Mouse (Mus musculus) forebrain, embryonic 13.5 days (tissue): ENCODE measurements around the gene Igf2bp2. TPM values are rescaled to one million over a fixed set of nuclear protein-coding genes. Genes with fewer than 3 reads are reported as not detected.
A peak's percentile ranks its signal among the peaks of the same experiment; 100 is the strongest.

Experiments used
- ATAC-seq: fragments of 200-750 bp; cut with Nextera tagmentation; 2 replicates; pipeline ENCODE4 v1.8.0; 2017
- H3K27ac ChIP-seq: fragments of 300-500 bp; sonication (generic); 2 replicates; pipeline ENCODE4 v1.5.1; 2015; ENCODE audit warnings: inconsistent platforms, mild to moderate bottlenecking, moderate library complexity
- H3K27me3 ChIP-seq: fragments of 300-500 bp; sonication (generic); 2 replicates; pipeline ENCODE4 v1.6.1; 2015; ENCODE audit warnings: mild to moderate bottlenecking, inconsistent platforms
- H3K36me3 ChIP-seq: fragments of 300-500 bp; sonication (generic); 2 replicates; pipeline ENCODE4 v1.6.1; 2015; ENCODE audit warnings: mild to moderate bottlenecking, inconsistent platforms; ENCODE audit not compliant: poor library complexity, severe bottlenecking
- H3K4me1 ChIP-seq: fragments of 300-500 bp; sonication (generic); 2 replicates; pipeline ENCODE4 v1.6.1; 2015; ENCODE audit warnings: inconsistent platforms
- H3K4me2 ChIP-seq: fragments of 300-500 bp; sonication (generic); 2 replicates; pipeline ENCODE4 v1.6.1; 2015; ENCODE audit warnings: inconsistent platforms, mild to moderate bottlenecking, moderate library complexity
- H3K4me3 ChIP-seq: fragments of 300-500 bp; sonication (generic); 2 replicates; pipeline ENCODE4 v1.5.1; 2015; ENCODE audit warnings: mild to moderate bottlenecking, inconsistent platforms
- H3K9ac ChIP-seq: fragments of 300-500 bp; sonication (generic); 2 replicates; pipeline ENCODE4 v1.6.1; 2015; ENCODE audit warnings: mild to moderate bottlenecking, inconsistent platforms
- H3K9me3 ChIP-seq: fragments of 300-500 bp; sonication (generic); replicated peaks from 2 replicates; pipeline ENCODE4 v1.6.1; 2016; ENCODE audit warnings: inconsistent platforms
- WGBS: fragments of 180-500 bp; shearing (Covaris S2); methylation state at CpG from one replicate; pipeline ENCODE4 v1.1.7; 2015; 5-methylcytosine and 5-hydroxymethylcytosine counted together
- polyA plus RNA-seq: library from polyadenylated mRNA; unstranded; fragments of >200 nt; fragmentation: Nextera tagmentation; extraction: Ambion mirVana; gene quantifications from 2 replicates; pipeline ENCODE4 v1.2.1, GENCODE M21; 2015

Igf2bp2 gene
- polyA plus RNA-seq, 1 experiment from 2014 or later = 52.7 TPM

- no peaks in the 10 kb centered on the region for H3K9me3 ChIP-seq
These were observed 77.7 kb downstream of the Igf2bp2 start for GRCm38 (mm10) chr16:22085411-22085810.

DNA sequence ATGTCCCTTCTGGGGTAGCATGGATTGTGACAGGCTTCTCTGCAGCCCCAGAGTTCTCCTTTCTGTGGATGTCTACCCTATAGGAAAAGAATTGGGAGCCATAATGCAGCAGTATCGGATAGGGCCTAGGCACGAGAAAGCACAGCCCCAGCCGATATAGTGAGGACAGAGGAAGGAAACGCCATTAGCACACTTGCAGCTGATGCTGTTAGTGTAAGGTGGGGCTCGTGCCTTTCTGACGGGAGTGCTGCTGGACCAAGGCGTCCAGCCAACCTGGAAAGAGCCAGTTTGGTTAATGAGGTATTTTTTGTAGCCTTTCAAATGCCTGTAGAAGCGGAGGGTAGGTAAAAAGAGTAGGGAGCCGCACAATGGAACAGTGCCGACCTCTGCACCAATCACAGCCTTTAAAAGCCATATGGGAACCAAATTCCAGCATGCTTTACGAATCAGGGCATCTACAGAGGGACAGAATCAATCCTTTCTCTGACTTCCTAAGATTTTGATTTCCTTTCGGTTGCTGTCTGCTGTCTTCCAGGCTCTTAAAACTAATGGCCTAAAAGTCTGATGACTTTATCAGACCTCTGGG, 82.9 kb downstream of the Igf2bp2 start:
- WGBS = 79% methylated on average over 12 of the region's 12 CpGs
- H3K27ac ChIP-seq = no peak overlapping the region

More at GRCm38 (mm10) chr16:22085411-22085810, 77.7 kb downstream of the Igf2bp2 start:
- no peak overlapping the region for H3K27ac ChIP-seq
- no peak for ATAC-seq
- no peak overlapping the region for H3K4me2 ChIP-seq
- H3K9ac ChIP-seq = no peak overlapping the region
- no peak overlapping the region for H3K4me3 ChIP-seq
- WGBS = 81% methylated on average over 4 of the region's 4 CpGs
- peaks cover 4% of the 10 kb centered on the region; the same call in 1 of the 2 replicates for H3K4me1 ChIP-seq
- H3K27me3 ChIP-seq = no peaks in the 10 kb centered on the region
- peaks cover 53% of the 10 kb centered on the region for H3K36me3 ChIP-seq

GRCm38 (mm10) chr16:22076620-22076941, 86.5 kb downstream of the Igf2bp2 start:
- Histone ChIP-seq H3K4me2 (no peak overlapping the region), H3K27me3 (no peaks in the 10 kb centered on the region), H3K4me3 (no peak overlapping the region), H3K27ac (no peak overlapping the region), H3K4me1 (peaks cover 13% of the 10 kb centered on the region), H3K36me3 (peaks cover 97% of the 10 kb centered on the region), H3K9ac (no peak overlapping the region), H3K9me3 (no peaks in the 10 kb centered on the region)
- WGBS = 31% methylated on average over 4 of the region's 4 CpGs
- ATAC-seq = no peak

More for the DNA sequence above, 82.9 kb downstream of the Igf2bp2 start:
- Histone ChIP-seq H3K27me3 (no peaks in the 10 kb centered on the region), H3K9ac (peak overlapping the region; percentile 16; the same call in 1 of the 2 replicates), H3K9me3 (no peaks in the 10 kb centered on the region), H3K4me1 (peaks cover 13% of the 10 kb centered on the region), H3K4me2 (no peak overlapping the region), H3K36me3 (peaks cover 75% of the 10 kb centered on the region), H3K4me3 (no peak overlapping the region)
- ATAC-seq = no peak

- Histone ChIP-seq H3K4me1 (peaks cover 13% of the 10 kb centered on the region), H3K4me3 (no peak overlapping the region), H3K9ac (no peak overlapping the region), H3K27ac (no peak overlapping the region; the same call in 1 of the 2 replicates), H3K27me3 (no peaks in the 10 kb centered on the region), H3K9me3 (no peaks in the 10 kb centered on the region), H3K4me2 (no peak overlapping the region), H3K36me3 (peaks cover 97% of the 10 kb centered on the region)
- 0 out of 2 replicates have a peak, but pooled peaks have one; percentile 10 for ATAC-seq
- 5% methylated on average over 5 of the region's 5 CpGs for WGBS
These were observed 87.1 kb downstream of the Igf2bp2 start for GRCm38 (mm10) chr16:22075829-22076619.

DNA sequence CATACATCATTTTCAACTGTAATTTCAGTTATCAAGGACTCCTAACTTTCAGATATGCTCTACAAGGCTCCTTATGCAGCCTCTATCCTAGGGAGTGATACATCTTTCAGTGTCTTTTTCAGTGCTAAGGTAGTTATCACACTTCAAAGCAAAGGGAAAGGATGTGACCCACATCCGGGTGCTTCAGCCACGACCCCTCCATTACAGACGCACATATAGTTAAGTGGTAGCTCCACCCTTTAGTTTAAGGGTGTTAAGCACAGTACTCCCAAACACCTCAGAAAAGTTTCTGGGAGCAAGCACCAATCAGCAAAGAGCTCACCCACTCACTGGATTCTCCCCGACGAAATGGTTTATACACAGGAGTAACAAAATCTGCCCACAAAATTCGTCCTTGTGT, 88.0 kb downstream of the Igf2bp2 start:
- Histone ChIP-seq H3K4me2 (no peak overlapping the region), H3K27ac (no peak overlapping the region), H3K36me3 (peaks cover 95% of the 10 kb centered on the region), H3K9ac (no peak overlapping the region), H3K4me3 (no peak overlapping the region), H3K9me3 (no peaks in the 10 kb centered on the region), H3K27me3 (no peaks in the 10 kb centered on the region), H3K4me1 (peaks cover 13% of the 10 kb centered on the region)
- 84% methylated on average over 6 of the region's 6 CpGs for WGBS
- no peak for ATAC-seq

DNA sequence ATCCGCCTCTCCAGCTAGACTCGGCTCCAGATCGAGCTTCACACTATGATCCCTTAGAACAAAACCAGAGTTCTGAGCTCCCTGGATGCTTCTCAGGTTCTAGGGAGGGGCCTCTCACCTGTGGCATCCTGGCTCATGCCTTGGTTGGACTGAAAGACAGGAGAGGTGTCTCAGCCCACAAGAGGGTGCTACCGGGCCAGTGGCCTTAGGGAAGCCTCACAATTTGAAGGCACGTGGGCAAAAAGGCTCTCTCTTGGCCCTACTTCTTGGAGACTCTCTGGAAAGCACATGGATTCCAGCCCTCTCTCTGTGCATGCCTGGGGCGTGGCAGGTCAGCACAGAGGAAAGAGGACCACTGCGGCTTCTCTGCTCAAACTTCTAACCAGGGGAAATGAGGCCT, 91.7 kb downstream of the Igf2bp2 start:
- Histone ChIP-seq H3K9ac (no peak overlapping the region), H3K4me1 (peaks cover 7% of the 10 kb centered on the region), H3K4me3 (no peak overlapping the region), H3K27me3 (no peaks in the 10 kb centered on the region), H3K4me2 (no peak overlapping the region), H3K27ac (no peak overlapping the region), H3K36me3 (peaks cover 94% of the 10 kb centered on the region), H3K9me3 (no peaks in the 10 kb centered on the region)
- ATAC-seq = no peak
- 84% methylated on average over 7 of the region's 7 CpGs for WGBS

GRCm38 (mm10) chr16:22067406-22067805, 95.7 kb downstream of the Igf2bp2 start:
- Histone ChIP-seq H3K9me3 (no peaks in the 10 kb centered on the region), H3K27me3 (no peaks in the 10 kb centered on the region)
- 94% methylated on average over 8 of the region's 8 CpGs for WGBS

DNA sequence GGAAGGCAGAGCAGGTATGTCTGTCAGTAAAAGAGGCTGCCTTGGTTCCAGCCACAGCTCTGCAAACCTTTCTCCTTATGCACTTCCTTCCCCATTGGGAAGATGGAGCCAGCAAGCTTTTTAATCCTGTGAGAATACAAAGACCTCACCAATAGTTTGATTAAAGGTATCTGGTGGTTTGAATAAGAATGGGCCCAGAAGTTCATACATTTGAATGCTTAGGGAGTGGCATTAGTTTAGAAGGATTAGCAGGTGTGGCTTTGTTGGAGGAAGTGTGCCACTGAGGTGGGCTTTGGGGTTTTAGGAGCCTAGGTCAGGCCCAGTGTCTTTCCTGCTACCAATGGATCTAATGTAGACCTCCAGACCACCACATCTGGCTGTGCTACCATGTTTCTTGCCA, 97.6 kb downstream of the Igf2bp2 start:
- H3K4me3 ChIP-seq = no peak overlapping the region
- H3K9ac ChIP-seq = no peak overlapping the region
- H3K27ac ChIP-seq = no peak overlapping the region
- no peaks in the 10 kb centered on the region for H3K27me3 ChIP-seq
- ATAC-seq = no peak
- no peaks in the 10 kb centered on the region for H3K9me3 ChIP-seq
- H3K4me2 ChIP-seq = no peak overlapping the region
- H3K36me3 ChIP-seq = peaks cover 99% of the 10 kb centered on the region
- no peaks in the 10 kb centered on the region for H3K4me1 ChIP-seq

More at GRCm38 (mm10) chr16:22067406-22067805, 95.7 kb downstream of the Igf2bp2 start:
- Histone ChIP-seq H3K4me2 (no peak overlapping the region), H3K27ac (no peak overlapping the region), H3K4me1 (no peaks in the 10 kb centered on the region), H3K9ac (no peak overlapping the region), H3K36me3 (peaks cover 98% of the 10 kb centered on the region), H3K4me3 (no peak overlapping the region)
- ATAC-seq = no peak

- no peak for ATAC-seq
- WGBS = 73% methylated on average over 4 of the region's 4 CpGs
- H3K4me1 ChIP-seq = no peaks in the 10 kb centered on the region
- H3K9ac ChIP-seq = no peak overlapping the region
- H3K4me2 ChIP-seq = no peak overlapping the region
- no peak overlapping the region for H3K27ac ChIP-seq
- H3K27me3 ChIP-seq = no peaks in the 10 kb centered on the region
- no peaks in the 10 kb centered on the region for H3K9me3 ChIP-seq
- no peak overlapping the region for H3K4me3 ChIP-seq
- peaks cover 92% of the 10 kb centered on the region for H3K36me3 ChIP-seq
These were observed 100.8 kb downstream of the Igf2bp2 start for GRCm38 (mm10) chr16:22062284-22062683.

DNA sequence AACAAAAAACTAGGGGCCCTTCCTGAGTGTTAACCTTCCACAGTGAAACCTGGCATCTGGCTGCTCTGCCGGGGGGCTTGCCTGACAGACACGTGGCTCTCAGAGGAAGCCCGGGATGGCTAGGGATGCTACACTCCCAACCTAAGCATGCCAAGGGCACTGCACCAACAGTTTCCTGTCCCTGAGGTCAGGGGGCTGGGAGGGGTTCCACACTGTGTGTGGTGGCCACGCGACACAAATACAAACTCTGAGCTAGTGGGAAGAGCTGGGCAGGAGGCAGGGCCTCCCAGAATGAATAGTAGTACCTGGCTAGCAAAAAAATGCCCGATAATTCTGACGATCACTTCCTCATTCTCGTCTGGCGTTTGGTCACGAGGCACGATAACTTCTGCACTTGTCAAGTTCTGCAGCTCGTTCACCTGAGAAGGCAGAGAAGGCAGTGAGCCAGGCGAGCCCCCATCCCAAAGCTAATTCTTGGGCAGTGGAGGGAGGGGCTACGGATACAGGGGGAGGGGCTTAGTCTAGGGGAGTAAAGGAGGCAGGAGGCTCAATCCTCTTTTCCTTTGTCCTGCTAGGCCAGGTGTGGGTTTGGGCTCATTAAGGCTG, 101.4 kb downstream of the Igf2bp2 start:
- no peak for ATAC-seq
- H3K36me3 ChIP-seq = peaks cover 86% of the 10 kb centered on the region
- H3K27me3 ChIP-seq = no peaks in the 10 kb centered on the region

GRCm38 (mm10) chr16:22060416-22060815, 102.7 kb downstream of the Igf2bp2 start:
- peaks cover 73% of the 10 kb centered on the region for H3K36me3 ChIP-seq
- no peak overlapping the region for H3K4me3 ChIP-seq

More for the DNA sequence above, 101.4 kb downstream of the Igf2bp2 start:
- H3K9me3 ChIP-seq = no peaks in the 10 kb centered on the region
- no peak overlapping the region for H3K27ac ChIP-seq
- no peak overlapping the region for H3K9ac ChIP-seq
- 84% methylated on average over 14 of the region's 14 CpGs for WGBS
- no peak overlapping the region for H3K4me2 ChIP-seq
- H3K4me1 ChIP-seq = no peaks in the 10 kb centered on the region
- H3K4me3 ChIP-seq = no peak overlapping the region

GRCm38 (mm10) chr16:22058871-22059270, 104.2 kb downstream of the Igf2bp2 start:
- no peak for ATAC-seq
- Histone ChIP-seq H3K9ac (no peak overlapping the region), H3K4me3 (no peak overlapping the region), H3K27me3 (no peaks in the 10 kb centered on the region), H3K4me1 (no peaks in the 10 kb centered on the region), H3K9me3 (no peaks in the 10 kb centered on the region), H3K27ac (no peak overlapping the region), H3K4me2 (no peak overlapping the region), H3K36me3 (peaks cover 58% of the 10 kb centered on the region)
- 96% methylated on average over 7 of the region's 7 CpGs for WGBS

More at GRCm38 (mm10) chr16:22060416-22060815, 102.7 kb downstream of the Igf2bp2 start:
- Histone ChIP-seq H3K27me3 (no peaks in the 10 kb centered on the region), H3K9ac (no peak overlapping the region), H3K4me1 (no peaks in the 10 kb centered on the region), H3K9me3 (no peaks in the 10 kb centered on the region), H3K4me2 (no peak overlapping the region), H3K27ac (no peak overlapping the region)
- ATAC-seq = no peak
- WGBS = 97% methylated on average over 10 of the region's 10 CpGs
